Mouse (Mus musculus): ENCODE measurements at regions not wholly inside any gene's neighbourhood (a gene's known extent, or its start where the extent isn't known, plus 50 kb on each side); places are given as distances from the start of the nearest gene placed in this dataset.
"Not testable (repeated sequence)": the region's sequence is repeated elsewhere in the genome, so short reads cannot be mapped to it uniquely, and the experiment has no call there.

- Histone ChIP-seq H3K4me2 (replicated peaks) (no peak overlapping the region), H3K27me3 (ENCODE audit: control insufficient read depth, insufficient read depth, low read length) (no peaks in the 10 kb centered on the region), H3K4me3 (replicated peaks; ENCODE audit: low read length) (no peak overlapping the region), H3K27ac (no peak overlapping the region), H3K36me3 (replicated peaks; ENCODE audit: control insufficient read depth, insufficient read depth) (no peaks in the 10 kb centered on the region), H3K4me1 (replicated peaks; ENCODE audit: control insufficient read depth, insufficient read depth, low read length) (peaks cover 6% of the 10 kb centered on the region; the same call in 1 of the 2 replicates), H3K9me3 (ENCODE audit: control insufficient read depth, low read length) (no peaks in the 10 kb centered on the region), H3K9ac (no peak overlapping the region)
- DNase-seq (ENCODE audit: low spot score) (no peak), ATAC-seq (ENCODE audit: low FRiP score) (no peak)
- 71% methylated on average over 7 of the region's 7 CpGs for WGBS
Observed at GRCm38 (mm10) chr7:73657283-73657682, 82.8 kb upstream of the Fam174b start.

- ATAC-seq (ENCODE audit: low FRiP score) = not testable (repeated sequence)
Observed at GRCm38 (mm10) chr7:73656424-73656795, 83.7 kb upstream of the Fam174b start.

GRCm38 (mm10) chr7:73655787-73656423 lies 84.2 kb upstream of the Fam174b start:
- ATAC-seq (ENCODE audit: low FRiP score) (peak; percentile 53; the same call in 1 of the 2 replicates), DNase-seq (ENCODE audit: low spot score) (peak; percentile 90)
- Histone ChIP-seq H3K9ac (no peak overlapping the region), H3K4me2 (replicated peaks) (no peak overlapping the region), H3K27me3 (ENCODE audit: control insufficient read depth, insufficient read depth, low read length) (no peaks in the 10 kb centered on the region), H3K4me3 (replicated peaks; ENCODE audit: low read length) (no peak overlapping the region), H3K4me1 (replicated peaks; ENCODE audit: control insufficient read depth, insufficient read depth, low read length) (peaks cover 6% of the 10 kb centered on the region; the same call in 1 of the 2 replicates), H3K36me3 (replicated peaks; ENCODE audit: control insufficient read depth, insufficient read depth) (no peaks in the 10 kb centered on the region), H3K9me3 (ENCODE audit: control insufficient read depth, low read length) (no peaks in the 10 kb centered on the region), H3K27ac (no peak overlapping the region)
- WGBS = 21% methylated on average over 5 of the region's 5 CpGs

More at GRCm38 (mm10) chr7:73656424-73656795, 83.7 kb upstream of the Fam174b start:
- H3K4me3 ChIP-seq (replicated peaks; ENCODE audit: low read length); DNase-seq (ENCODE audit: low spot score); H3K4me1 ChIP-seq (replicated peaks; ENCODE audit: control insufficient read depth, insufficient read depth, low read length); H3K4me2 ChIP-seq (replicated peaks); H3K9me3 ChIP-seq (ENCODE audit: control insufficient read depth, low read length); H3K27me3 ChIP-seq (ENCODE audit: control insufficient read depth, insufficient read depth, low read length); H3K27ac ChIP-seq; H3K36me3 ChIP-seq (replicated peaks; ENCODE audit: control insufficient read depth, insufficient read depth); H3K9ac ChIP-seq: not testable (repeated sequence)
- 97% methylated on average over 16 of the region's 16 CpGs for WGBS

GRCm38 (mm10) chr7:73654193-73654871 lies 85.8 kb upstream of the Fam174b start:
- Histone ChIP-seq H3K4me1 (replicated peaks; ENCODE audit: control insufficient read depth, insufficient read depth, low read length) (peaks cover 6% of the 10 kb centered on the region; the same call in 1 of the 2 replicates), H3K4me2 (replicated peaks) (peak overlapping the region; percentile 13; the same call in 1 of the 2 replicates), H3K36me3 (replicated peaks; ENCODE audit: control insufficient read depth, insufficient read depth) (no peaks in the 10 kb centered on the region), H3K4me3 (replicated peaks; ENCODE audit: low read length) (no peak overlapping the region), H3K9ac (no peak overlapping the region), H3K9me3 (ENCODE audit: control insufficient read depth, low read length) (0 out of 2 replicates have a peak, but pooled peaks cover 3% of the 10 kb centered on the region), H3K27ac (no peak overlapping the region), H3K27me3 (ENCODE audit: control insufficient read depth, insufficient read depth, low read length) (no peaks in the 10 kb centered on the region)
- WGBS = 26% methylated on average over 12 of the region's 12 CpGs
- DNase-seq (ENCODE audit: low spot score) = peak; percentile 85
- peak; percentile 57; the same call in 1 of the 2 replicates for ATAC-seq (ENCODE audit: low FRiP score)

GRCm38 (mm10) chr7:73650909-73651308 lies 89.2 kb upstream of the Fam174b start:
- DNase-seq (ENCODE audit: low spot score) (no peak), ATAC-seq (ENCODE audit: low FRiP score) (no peak)
- Histone ChIP-seq H3K9ac (no peak overlapping the region), H3K4me1 (replicated peaks; ENCODE audit: control insufficient read depth, insufficient read depth, low read length) (peaks cover 6% of the 10 kb centered on the region; the same call in 1 of the 2 replicates), H3K4me2 (replicated peaks) (no peak overlapping the region), H3K9me3 (ENCODE audit: control insufficient read depth, low read length) (0 out of 2 replicates have a peak, but pooled peaks cover 3% of the 10 kb centered on the region), H3K27me3 (ENCODE audit: control insufficient read depth, insufficient read depth, low read length) (no peaks in the 10 kb centered on the region), H3K36me3 (replicated peaks; ENCODE audit: control insufficient read depth, insufficient read depth) (no peaks in the 10 kb centered on the region), H3K27ac (no peak overlapping the region), H3K4me3 (replicated peaks; ENCODE audit: low read length) (no peak overlapping the region)
- WGBS = 92% methylated on average over 6 of the region's 6 CpGs

- Histone ChIP-seq H3K4me1 (replicated peaks; ENCODE audit: control insufficient read depth, insufficient read depth, low read length) (0 out of 2 replicates have a peak, but pooled peaks cover 3% of the 10 kb centered on the region), H3K4me2 (replicated peaks) (no peak overlapping the region), H3K27ac (no peak overlapping the region), H3K4me3 (replicated peaks; ENCODE audit: low read length) (no peak overlapping the region), H3K9me3 (ENCODE audit: control insufficient read depth, low read length) (0 out of 2 replicates have a peak, but pooled peaks cover 3% of the 10 kb centered on the region), H3K36me3 (replicated peaks; ENCODE audit: control insufficient read depth, insufficient read depth) (no peaks in the 10 kb centered on the region), H3K9ac (no peak overlapping the region), H3K27me3 (ENCODE audit: control insufficient read depth, insufficient read depth, low read length) (no peaks in the 10 kb centered on the region)
- peak; percentile 87 for DNase-seq (ENCODE audit: low spot score)
- ATAC-seq (ENCODE audit: low FRiP score) = no peak
- 32% methylated on average over 4 of the region's 4 CpGs for WGBS
Observed at GRCm38 (mm10) chr7:73648010-73648409, 92.1 kb upstream of the Fam174b start.

GRCm38 (mm10) chr7:73647140-73647539 lies 93.0 kb upstream of the Fam174b start:
- H3K4me3 ChIP-seq (replicated peaks; ENCODE audit: low read length) = no peak overlapping the region
- 0 out of 2 replicates have a peak, but pooled peaks cover 3% of the 10 kb centered on the region for H3K4me1 ChIP-seq (replicated peaks; ENCODE audit: control insufficient read depth, insufficient read depth, low read length)
- no peaks in the 10 kb centered on the region for H3K27me3 ChIP-seq (ENCODE audit: control insufficient read depth, insufficient read depth, low read length)
- no peaks in the 10 kb centered on the region for H3K36me3 ChIP-seq (replicated peaks; ENCODE audit: control insufficient read depth, insufficient read depth)
- no peak overlapping the region for H3K9ac ChIP-seq
- DNase-seq (ENCODE audit: low spot score) (peak; percentile 55), ATAC-seq (ENCODE audit: low FRiP score) (peak; percentile 58; the same call in 1 of the 2 replicates)
- 59% methylated on average over 4 of the region's 4 CpGs for WGBS
- peak overlapping the region; percentile 9; the same call in 1 of the 2 replicates for H3K27ac ChIP-seq
- 0 out of 2 replicates have a peak, but pooled peaks cover 3% of the 10 kb centered on the region for H3K9me3 ChIP-seq (ENCODE audit: control insufficient read depth, low read length)
- no peak overlapping the region for H3K4me2 ChIP-seq (replicated peaks)

GRCm38 (mm10) chr7:73646711-73647110 lies 93.4 kb upstream of the Fam174b start:
- Histone ChIP-seq H3K27me3 (ENCODE audit: control insufficient read depth, insufficient read depth, low read length) (no peaks in the 10 kb centered on the region), H3K4me1 (replicated peaks; ENCODE audit: control insufficient read depth, insufficient read depth, low read length) (0 out of 2 replicates have a peak, but pooled peaks cover 3% of the 10 kb centered on the region), H3K4me2 (replicated peaks) (no peak overlapping the region), H3K36me3 (replicated peaks; ENCODE audit: control insufficient read depth, insufficient read depth) (no peaks in the 10 kb centered on the region), H3K27ac (peak overlapping the region; percentile 9; the same call in 1 of the 2 replicates), H3K9me3 (ENCODE audit: control insufficient read depth, low read length) (0 out of 2 replicates have a peak, but pooled peaks cover 3% of the 10 kb centered on the region), H3K4me3 (replicated peaks; ENCODE audit: low read length) (no peak overlapping the region), H3K9ac (no peak overlapping the region)
- DNase-seq (ENCODE audit: low spot score) (no peak), ATAC-seq (ENCODE audit: low FRiP score) (peak; percentile 72; the same call in 1 of the 2 replicates)
- WGBS = 51% methylated on average over 5 of the region's 5 CpGs

GRCm38 (mm10) chr7:73644362-73644904 lies 95.7 kb upstream of the Fam174b start:
- ATAC-seq (ENCODE audit: low FRiP score) = peak; percentile 41; the same call in 1 of the 2 replicates
- Histone ChIP-seq H3K27ac (peak overlapping the region; percentile 43), H3K4me3 (replicated peaks; ENCODE audit: low read length) (no peak overlapping the region), H3K4me2 (replicated peaks) (no peak overlapping the region), H3K9me3 (ENCODE audit: control insufficient read depth, low read length) (no peaks in the 10 kb centered on the region), H3K9ac (no peak overlapping the region), H3K27me3 (ENCODE audit: control insufficient read depth, insufficient read depth, low read length) (0 out of 2 replicates have a peak, but pooled peaks cover 5% of the 10 kb centered on the region), H3K36me3 (replicated peaks; ENCODE audit: control insufficient read depth, insufficient read depth) (no peaks in the 10 kb centered on the region), H3K4me1 (replicated peaks; ENCODE audit: control insufficient read depth, insufficient read depth, low read length) (0 out of 2 replicates have a peak, but pooled peaks cover 3% of the 10 kb centered on the region)
- WGBS = 31% methylated on average over 4 of the region's 4 CpGs
- peak; percentile 55 for DNase-seq (ENCODE audit: low spot score)

Data from hindbrain, embryonic 14.5 days (tissue).